Mouse (Mus musculus) limb, embryonic 12.5 days (tissue): Measurements from ENCODE around the gene 1700057G04Rik. TPM values are rescaled to one million over a fixed set of nuclear protein-coding genes. Genes with fewer than 3 reads are reported as not detected.
"Not testable (repeated sequence)": the region's sequence is repeated elsewhere in the genome, so short reads cannot be mapped to it uniquely, and the experiment has no call there.

Experiments used
- ATAC-seq: fragments of 200-750 bp; cut with Nextera tagmentation; 2 replicates; pipeline ENCODE4 v1.8.0; 2017; ENCODE audit warnings: low read depth, moderate TSS enrichment; ENCODE audit not compliant: insufficient number of reproducible peaks, insufficient read depth, low FRiP score, low TSS enrichment
- H3K27ac ChIP-seq: fragments of 300-500 bp; sonication (generic); 2 replicates; pipeline ENCODE4 v1.5.1; 2016; ENCODE audit warnings: mild to moderate bottlenecking, moderate library complexity
- H3K27me3 ChIP-seq: fragments of 300-500 bp; sonication (generic); 2 replicates; pipeline ENCODE4 v1.6.1; 2016; ENCODE audit warnings: mild to moderate bottlenecking, moderate library complexity
- H3K36me3 ChIP-seq: fragments of 300-500 bp; sonication (generic); 2 replicates; pipeline ENCODE4 v1.6.1; 2016; ENCODE audit warnings: mild to moderate bottlenecking, moderate library complexity
- H3K4me1 ChIP-seq: fragments of 300-500 bp; sonication (generic); replicated peaks from 2 replicates; pipeline ENCODE4 v1.6.1; 2016
- H3K4me2 ChIP-seq: fragments of 300-500 bp; sonication (generic); 2 replicates; pipeline ENCODE4 v1.6.1; 2016; ENCODE audit warnings: mild to moderate bottlenecking, moderate library complexity
- H3K4me3 ChIP-seq: fragments of 300-500 bp; sonication (generic); replicated peaks from 2 replicates; pipeline ENCODE4 v1.5.1; 2016; ENCODE audit warnings: mild to moderate bottlenecking
- H3K9ac ChIP-seq: fragments of 300-500 bp; sonication (generic); replicated peaks from 2 replicates; pipeline ENCODE4 v1.6.1; 2016; ENCODE audit warnings: mild to moderate bottlenecking, moderate library complexity
- H3K9me3 ChIP-seq: fragments of 300-500 bp; sonication (generic); 2 replicates; pipeline ENCODE4 v1.6.1; 2016; ENCODE audit warnings: mild to moderate bottlenecking, moderate library complexity
- WGBS: fragments of 180-500 bp; shearing (Covaris S2); methylation state at CpG from one replicate; pipeline ENCODE4 v1.1.7; 2016; 5-methylcytosine and 5-hydroxymethylcytosine counted together
- polyA plus RNA-seq: library from polyadenylated mRNA; unstranded; fragments of >200 nt; fragmentation: Nextera tagmentation; extraction: Ambion mirVana; gene quantifications from 2 replicates; pipeline ENCODE4 v1.2.1, GENCODE M21; 2016

1700057G04Rik gene
- polyA plus RNA-seq, 1 experiment from 2014 or later: not detected

- no peak overlapping the region for H3K4me3 ChIP-seq
- no peak overlapping the region for H3K4me2 ChIP-seq
- no peak for ATAC-seq
- no peaks in the 10 kb centered on the region for H3K9me3 ChIP-seq
- H3K4me1 ChIP-seq: no peaks in the 10 kb centered on the region
- H3K9ac ChIP-seq: no peak overlapping the region
- H3K27me3 ChIP-seq: no peaks in the 10 kb centered on the region
- H3K36me3 ChIP-seq: no peaks in the 10 kb centered on the region
- 84% methylated on average over 8 of the region's 8 CpGs for WGBS
- H3K27ac ChIP-seq: no peak overlapping the region
Observed at GRCm38 (mm10) chr9:92305620-92306220, 3.5 kb upstream of the 1700057G04Rik start.

DNA sequence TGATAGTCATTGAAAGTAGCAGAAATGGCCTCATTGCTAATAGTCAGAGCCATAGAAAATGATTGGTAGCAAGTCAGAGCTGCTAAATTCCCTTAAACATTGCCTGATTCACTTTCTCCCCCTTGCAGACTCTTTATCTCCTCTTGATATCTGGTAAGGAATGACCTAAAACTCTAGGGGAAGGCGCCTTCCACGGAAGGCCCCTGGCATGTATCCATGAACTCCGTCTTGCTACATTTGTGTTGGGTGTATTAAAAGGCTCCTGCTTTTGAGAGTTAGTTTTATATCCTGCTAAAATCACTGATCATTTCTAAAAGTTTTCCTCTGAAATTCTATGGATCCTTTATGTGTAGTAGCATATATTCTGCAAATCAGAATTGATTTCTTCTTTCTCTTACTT lies 7.6 kb downstream of the 1700057G04Rik start:
- H3K27ac ChIP-seq: no peak overlapping the region
- WGBS: 86% methylated on average over 3 of the region's 3 CpGs
- H3K9me3 ChIP-seq: no peaks in the 10 kb centered on the region
- H3K27me3 ChIP-seq: no peaks in the 10 kb centered on the region
- no peaks in the 10 kb centered on the region for H3K36me3 ChIP-seq
- no peaks in the 10 kb centered on the region for H3K4me1 ChIP-seq
- no peak overlapping the region for H3K9ac ChIP-seq
- no peak for ATAC-seq
- H3K4me2 ChIP-seq: no peak overlapping the region
- no peak overlapping the region for H3K4me3 ChIP-seq

- not testable (repeated sequence) for H3K9ac ChIP-seq, H3K27me3 ChIP-seq, H3K4me3 ChIP-seq, H3K9me3 ChIP-seq, H3K36me3 ChIP-seq, H3K27ac ChIP-seq, H3K4me1 ChIP-seq, ATAC-seq, H3K4me2 ChIP-seq
- 83% methylated on average over 9 of the region's 9 CpGs for WGBS
Observed at GRCm38 (mm10) chr9:92325936-92326335, 16.8 kb downstream of the 1700057G04Rik start.

DNA sequence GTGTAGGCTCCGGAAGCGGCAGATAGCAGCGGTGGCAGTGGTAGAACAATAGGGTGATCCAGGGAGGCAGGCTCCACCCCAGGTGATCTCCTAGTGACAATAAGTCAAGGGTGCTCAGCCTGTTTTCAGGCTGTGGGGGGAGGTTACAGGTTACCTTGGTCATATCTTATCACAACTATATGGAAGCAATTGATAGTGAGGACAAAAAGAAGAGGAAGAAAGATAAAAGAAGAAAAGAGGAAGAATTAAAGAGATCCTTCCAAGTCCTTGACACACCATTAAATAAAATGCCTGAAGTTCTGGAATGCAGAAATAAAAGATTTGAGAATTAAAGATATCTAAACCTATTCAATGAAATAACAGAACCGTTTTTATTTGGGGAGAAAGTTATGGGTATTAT lies 17.6 kb downstream of the 1700057G04Rik start:
- 83% methylated on average over 4 of the region's 4 CpGs for WGBS
- Histone ChIP-seq H3K36me3 (no peaks in the 10 kb centered on the region), H3K4me1 (no peaks in the 10 kb centered on the region), H3K4me3 (no peak overlapping the region), H3K9me3 (no peaks in the 10 kb centered on the region), H3K4me2 (no peak overlapping the region), H3K27me3 (no peaks in the 10 kb centered on the region), H3K9ac (no peak overlapping the region), H3K27ac (no peak overlapping the region)
- ATAC-seq: no peak

- H3K27ac ChIP-seq: no peak overlapping the region
- WGBS: 91% methylated on average over 4 of the region's 4 CpGs
- H3K27me3 ChIP-seq: no peaks in the 10 kb centered on the region
- H3K9me3 ChIP-seq: no peaks in the 10 kb centered on the region
- H3K4me1 ChIP-seq: no peaks in the 10 kb centered on the region
- no peak for ATAC-seq
- H3K4me2 ChIP-seq: no peak overlapping the region
- no peak overlapping the region for H3K9ac ChIP-seq
- H3K36me3 ChIP-seq: no peaks in the 10 kb centered on the region
- H3K4me3 ChIP-seq: no peak overlapping the region
Observed at GRCm38 (mm10) chr9:92331383-92331782, 22.2 kb downstream of the 1700057G04Rik start.

DNA sequence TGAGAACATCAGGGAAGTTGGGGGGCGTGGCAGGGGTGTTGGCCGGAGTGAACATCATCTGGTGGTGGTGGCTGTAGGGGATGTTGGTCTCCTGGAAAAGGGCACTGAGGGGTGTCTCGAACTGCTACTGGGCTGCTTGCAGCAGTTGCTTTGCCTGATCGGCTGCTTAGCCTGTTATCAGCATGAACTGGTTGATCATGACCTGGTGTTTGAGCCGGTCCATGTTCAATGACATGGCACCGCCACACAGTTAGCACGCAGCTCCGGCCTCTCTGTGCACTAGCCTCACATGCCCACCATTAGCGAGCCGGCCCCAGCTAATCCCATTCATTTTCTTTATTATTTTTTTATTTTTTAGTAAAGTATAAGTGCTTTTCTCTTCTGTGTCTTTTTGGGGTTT lies 25.7 kb downstream of the 1700057G04Rik start:
- ATAC-seq: no peak
- no peaks in the 10 kb centered on the region for H3K27me3 ChIP-seq
- no peaks in the 10 kb centered on the region for H3K4me1 ChIP-seq
- H3K36me3 ChIP-seq: no peaks in the 10 kb centered on the region
- H3K4me2 ChIP-seq: no peak overlapping the region
- no peak overlapping the region for H3K27ac ChIP-seq
- WGBS: 93% methylated on average over 10 of the region's 10 CpGs
- no peaks in the 10 kb centered on the region for H3K9me3 ChIP-seq
- H3K9ac ChIP-seq: no peak overlapping the region
- no peak overlapping the region for H3K4me3 ChIP-seq

DNA sequence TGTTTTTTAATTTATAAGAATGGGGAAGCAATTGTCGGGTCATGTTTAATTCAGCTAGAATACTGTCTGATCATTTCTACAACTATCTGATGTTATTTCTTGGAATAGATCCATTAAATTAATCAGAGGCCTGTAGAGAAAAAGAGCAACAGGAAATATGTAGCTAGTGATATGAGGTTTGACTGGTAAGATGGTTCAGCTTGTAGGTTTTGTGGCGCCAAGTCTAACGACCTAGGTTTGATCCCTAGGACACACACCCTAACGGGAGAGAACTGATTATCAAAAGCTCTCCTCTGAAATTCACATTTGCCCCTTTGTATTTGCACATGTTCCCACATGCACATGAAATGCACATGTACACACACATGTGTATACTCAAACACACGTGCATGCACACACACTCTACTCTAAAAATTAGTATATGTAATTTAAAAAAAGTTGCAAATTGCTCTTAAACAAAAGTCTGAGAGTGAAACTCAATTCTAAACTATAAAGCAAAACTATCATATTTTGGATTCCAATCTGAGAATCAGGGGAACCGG lies 26.2 kb downstream of the 1700057G04Rik start:
- no peak overlapping the region for H3K27ac ChIP-seq
- ATAC-seq: no peak
- no peaks in the 10 kb centered on the region for H3K4me1 ChIP-seq
- 90% methylated on average over 6 of the region's 6 CpGs for WGBS
- no peaks in the 10 kb centered on the region for H3K9me3 ChIP-seq
- no peak overlapping the region for H3K4me2 ChIP-seq
- H3K4me3 ChIP-seq: no peak overlapping the region
- H3K9ac ChIP-seq: no peak overlapping the region
- H3K36me3 ChIP-seq: no peaks in the 10 kb centered on the region
- H3K27me3 ChIP-seq: no peaks in the 10 kb centered on the region

- WGBS: 90% methylated on average over 1 of the region's 1 CpGs
- Histone ChIP-seq H3K27me3 (no peaks in the 10 kb centered on the region), H3K36me3 (no peaks in the 10 kb centered on the region), H3K4me2 (no peak overlapping the region), H3K9ac (no peak overlapping the region), H3K9me3 (no peaks in the 10 kb centered on the region), H3K27ac (no peak overlapping the region), H3K4me3 (no peak overlapping the region), H3K4me1 (no peaks in the 10 kb centered on the region)
- no peak for ATAC-seq
Observed at GRCm38 (mm10) chr9:92337063-92337462, 27.9 kb downstream of the 1700057G04Rik start.

DNA sequence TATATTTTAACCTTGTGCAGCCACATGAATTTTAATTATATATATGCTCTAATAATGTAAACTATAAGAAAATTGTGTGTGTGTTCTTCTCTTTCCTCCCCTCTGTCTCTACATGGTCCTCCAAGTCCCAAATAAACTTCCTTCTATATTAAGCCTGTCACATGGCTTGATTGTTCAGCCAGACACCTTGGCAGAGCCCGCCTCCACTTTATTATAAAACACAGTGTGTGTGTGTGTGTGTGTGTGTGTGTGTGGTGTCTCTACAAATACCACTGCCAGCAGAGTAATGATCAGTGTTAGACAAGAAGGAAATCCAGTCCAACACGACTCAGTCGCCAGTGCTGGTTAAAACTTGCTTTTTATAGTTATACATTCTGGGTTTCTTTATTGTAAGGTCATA lies 28.5 kb downstream of the 1700057G04Rik start:
- no peak for ATAC-seq
- no peaks in the 10 kb centered on the region for H3K9me3 ChIP-seq
- 86% methylated on average over 3 of the region's 3 CpGs for WGBS
- no peak overlapping the region for H3K4me2 ChIP-seq
- no peaks in the 10 kb centered on the region for H3K36me3 ChIP-seq
- H3K9ac ChIP-seq: no peak overlapping the region
- no peaks in the 10 kb centered on the region for H3K4me1 ChIP-seq
- H3K4me3 ChIP-seq: no peak overlapping the region
- no peak overlapping the region for H3K27ac ChIP-seq
- no peaks in the 10 kb centered on the region for H3K27me3 ChIP-seq

DNA sequence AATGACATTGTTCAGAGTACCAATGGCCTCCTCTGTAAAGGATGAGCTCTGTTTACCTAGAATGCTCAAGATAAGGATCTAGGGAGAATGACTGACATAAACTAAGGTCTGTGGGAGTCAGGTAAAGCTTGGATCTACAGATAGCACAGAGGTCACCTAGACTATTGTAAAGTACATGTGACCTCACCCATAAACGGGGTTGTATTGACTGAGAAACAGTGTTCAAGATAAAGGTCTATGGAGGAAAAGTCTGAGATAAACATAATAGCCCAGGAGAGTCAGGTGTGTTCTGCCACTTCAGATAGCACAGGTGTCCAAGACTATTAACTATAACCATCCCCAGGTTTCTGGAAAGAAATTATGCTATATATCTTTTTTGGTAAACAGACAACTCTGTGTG lies 29.8 kb downstream of the 1700057G04Rik start:
- H3K27me3 ChIP-seq: no peaks in the 10 kb centered on the region
- H3K4me3 ChIP-seq: no peak overlapping the region
- H3K27ac ChIP-seq: no peak overlapping the region
- H3K36me3 ChIP-seq: no peaks in the 10 kb centered on the region
- no peak overlapping the region for H3K4me2 ChIP-seq
- no peaks in the 10 kb centered on the region for H3K9me3 ChIP-seq
- WGBS: 76% methylated on average over 1 of the region's 1 CpGs
- no peak overlapping the region for H3K9ac ChIP-seq
- no peaks in the 10 kb centered on the region for H3K4me1 ChIP-seq
- ATAC-seq: no peak

- Histone ChIP-seq H3K9me3 (no peaks in the 10 kb centered on the region), H3K4me3 (no peak overlapping the region), H3K4me1 (no peaks in the 10 kb centered on the region), H3K9ac (no peak overlapping the region), H3K27me3 (no peaks in the 10 kb centered on the region), H3K4me2 (no peak overlapping the region), H3K36me3 (no peaks in the 10 kb centered on the region), H3K27ac (no peak overlapping the region)
- ATAC-seq: no peak
- 98% methylated on average over 1 of the region's 1 CpGs for WGBS
Observed at GRCm38 (mm10) chr9:92351924-92352323, 42.7 kb downstream of the 1700057G04Rik start.

DNA sequence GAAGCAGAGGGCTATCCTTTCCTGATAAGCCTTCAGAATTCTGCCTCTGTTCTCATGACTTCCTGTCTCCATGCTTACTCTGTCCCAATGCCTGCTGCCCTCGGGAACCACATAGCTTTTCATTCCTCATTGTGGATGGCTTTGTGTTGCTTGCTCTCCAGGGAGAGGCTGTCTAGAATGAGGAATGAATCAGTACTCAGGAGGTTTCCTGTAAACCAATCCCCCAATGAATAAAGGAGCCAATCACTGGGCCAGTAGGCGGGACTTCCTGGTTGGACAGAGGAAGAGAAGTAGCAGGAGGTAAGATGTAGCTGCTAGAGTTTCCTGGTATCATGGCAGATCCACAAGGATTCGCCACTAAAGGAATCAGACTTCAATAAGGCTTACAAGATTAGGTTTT lies 44.1 kb downstream of the 1700057G04Rik start:
- Histone ChIP-seq H3K9me3 (no peaks in the 10 kb centered on the region), H3K36me3 (no peaks in the 10 kb centered on the region), H3K4me2 (no peak overlapping the region), H3K4me3 (no peak overlapping the region), H3K27ac (no peak overlapping the region), H3K4me1 (no peaks in the 10 kb centered on the region), H3K27me3 (no peaks in the 10 kb centered on the region), H3K9ac (no peak overlapping the region)
- ATAC-seq: no peak
- 77% methylated on average over 3 of the region's 3 CpGs for WGBS
